Mouse (Mus musculus) ES-E14 (cell line): ENCODE results near the gene Exd2. TPM values are rescaled to one million over a fixed set of nuclear protein-coding genes. Genes with fewer than 3 reads are reported as not detected.

Experiments used
- DNase-seq: peaks from one replicate; pipeline ENCODE4 v3.0.0-alpha.2; 2013; ENCODE audit warnings: low read depth, low spot score
- H3K27ac ChIP-seq: 2 replicates; pipeline ENCODE4 v1.5.1; 2012; ENCODE audit warnings: low read depth, mild to moderate bottlenecking, low read length, moderate library complexity, mixed read lengths; ENCODE audit not compliant: poor library complexity, insufficient read depth, severe bottlenecking
- H3K36me3 ChIP-seq: 2 replicates; pipeline ENCODE4 v1.6.1; 2012; ENCODE audit warnings: mild to moderate bottlenecking, low read length, moderate library complexity, mixed read lengths; ENCODE audit not compliant: control insufficient read depth, poor library complexity, insufficient read depth, severe bottlenecking
- H3K4me1 ChIP-seq, 2 experiments: fragments of 150-350 bp in 1 of 2; sonication (generic) in 1 of 2; 2 replicates each; pipeline ENCODE4 v1.6.1; 2012; ENCODE audit warnings: low read length in 2 of 2, mild to moderate bottlenecking in 1 of 2, mixed read lengths in 1 of 2; ENCODE audit not compliant: control insufficient read depth in 2 of 2, insufficient read depth in 2 of 2, poor library complexity in 1 of 2
- H3K4me3 ChIP-seq, 2 experiments: fragments of 150-350 bp in 1 of 2; sonication (generic) in 1 of 2; 2 replicates each; pipeline ENCODE4 v1.5.1; 2012; ENCODE audit warnings: low read length in 2 of 2, low read depth in 1 of 2, mild to moderate bottlenecking in 1 of 2, mixed read lengths in 1 of 2; ENCODE audit not compliant: insufficient read depth in 1 of 2, poor library complexity in 1 of 2, severe bottlenecking in 1 of 2
- H3K9ac ChIP-seq: 2 replicates; pipeline ENCODE4 v1.6.1; 2012; ENCODE audit warnings: low read depth, mild to moderate bottlenecking, low read length, mixed read lengths; ENCODE audit not compliant: poor library complexity, insufficient read depth, severe bottlenecking
- H3K9me3 ChIP-seq: fragments of 150-350 bp; sonication (generic); 2 replicates; pipeline ENCODE4 v1.6.1; 2012; ENCODE audit warnings: low read depth, mild to moderate bottlenecking, low read length; ENCODE audit not compliant: control insufficient read depth, insufficient read depth
- CHD2 ChIP-seq: IDR thresholded peaks from 2 replicates; pipeline ENCODE4 v1.6.1; 2014; ENCODE audit warnings: mild to moderate bottlenecking, low read depth, low read length, inconsistent platforms
- HCFC1 ChIP-seq: IDR thresholded peaks from 2 replicates; pipeline ENCODE4 v1.6.1; 2012; ENCODE audit warnings: low read length, inconsistent platforms, borderline replicate concordance; ENCODE audit not compliant: insufficient read depth
- MAFK ChIP-seq: IDR thresholded peaks from 2 replicates; pipeline ENCODE4 v1.6.1; 2014; ENCODE audit warnings: mild to moderate bottlenecking, low read depth, low read length, inconsistent platforms; ENCODE audit not compliant: insufficient read depth
- ZC3H11A ChIP-seq: IDR thresholded peaks from 2 replicates; pipeline ENCODE4 v1.6.1; 2012; ENCODE audit warnings: low read depth, mild to moderate bottlenecking, inconsistent platforms, low read length, borderline replicate concordance
- ZNF384 ChIP-seq: IDR thresholded peaks from 2 replicates; pipeline ENCODE4 v1.6.1; 2012; ENCODE audit warnings: low read depth, low read length, inconsistent platforms
- in situ Hi-C, 2 experiments: fragments of 600-800 bp; cut with MboI; formaldehyde crosslinking; loops; one replicate each; pipeline ENCODE4 v1.15.1; 2025; ENCODE audit warnings: low sequenced_read_pairs in 2 of 2, inconsistent platforms in 1 of 2; ENCODE audit not compliant: unreplicated experiment in 2 of 2
- total RNA-seq: library from RNA; depleted of rRNA; stranded (reverse); fragments of 300-350 nt; gene quantifications from 2 replicates; pipeline ENCODE4 v1.2.3, GENCODE M21; 2012

The Exd2 gene
- total RNA-seq, 1 experiment: 34.8 TPM

DNA sequence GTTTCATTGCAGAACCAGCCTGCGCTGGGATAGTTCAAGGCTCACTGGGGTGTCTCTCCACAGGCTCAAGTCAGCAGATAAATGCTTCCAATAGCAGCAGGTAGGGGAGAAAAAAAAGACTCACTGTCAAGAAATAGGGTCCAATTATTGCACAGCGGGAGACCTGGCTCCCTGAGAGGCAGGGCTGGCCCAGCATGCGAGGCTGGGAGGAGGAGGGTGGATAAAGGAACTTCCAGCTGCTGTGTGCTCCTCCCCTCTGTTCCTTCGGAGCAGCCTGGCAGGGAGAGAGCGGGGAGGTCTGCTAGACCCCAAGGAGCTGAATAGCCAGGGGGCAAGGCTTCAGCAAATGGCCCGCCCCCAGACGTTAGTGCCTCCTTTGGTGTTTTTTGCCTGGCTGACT lies 62.6 kb downstream of the Exd2 start:
- DNase-seq: peak; percentile 80
- no peak for TF ChIP-seq CHD2
- TF ChIP-seq ZNF384: peak; percentile 62; the same call in 1 of the 2 replicates
- no peak for TF ChIP-seq MAFK
- no peak for TF ChIP-seq HCFC1
- no peaks in the 10 kb centered on the region for H3K9me3 ChIP-seq
- no peaks in the 10 kb centered on the region for H3K36me3 ChIP-seq
- in situ Hi-C loops: no loop called here
- peaks cover 3 to 9% of the 10 kb centered on the region in 2 experiments; a peak in 2 of 4 replicates for H3K4me1 ChIP-seq
- H3K27ac ChIP-seq: no peak overlapping the region
- H3K4me3 ChIP-seq: no peak overlapping the region
- no peak overlapping the region for H3K9ac ChIP-seq

GRCm38 (mm10) chr12:80526511-80526910 lies 63.6 kb downstream of the Exd2 start:
- Histone ChIP-seq H3K36me3 (no peaks in the 10 kb centered on the region), H3K4me3 (no peak overlapping the region), H3K9ac (no peak overlapping the region), H3K27ac (no peak overlapping the region), H3K4me1 (peaks cover 3 to 9% of the 10 kb centered on the region in 2 experiments; a peak in 2 of 4 replicates), H3K9me3 (no peaks in the 10 kb centered on the region)
- no peak for TF ChIP-seq MAFK
- TF ChIP-seq HCFC1: no peak
- TF ChIP-seq ZC3H11A: no peak
- no peak for TF ChIP-seq CHD2
- TF ChIP-seq ZNF384: no peak
- no peak for DNase-seq
- in situ Hi-C loops: no loop called here

- Histone ChIP-seq H3K4me1 (peaks cover 3 to 9% of the 10 kb centered on the region in 2 experiments; a peak in 2 of 4 replicates), H3K9me3 (no peaks in the 10 kb centered on the region), H3K9ac (no peak overlapping the region), H3K36me3 (no peaks in the 10 kb centered on the region), H3K27ac (no peak overlapping the region), H3K4me3 (no peak overlapping the region)
- DNase-seq: no peak
- in situ Hi-C loops: no loop called here
- no peak for TF ChIP-seq ZNF384
- TF ChIP-seq MAFK: no peak
- TF ChIP-seq HCFC1: no peak
- TF ChIP-seq CHD2: no peak
- no peak for TF ChIP-seq ZC3H11A
Observed at GRCm38 (mm10) chr12:80527727-80528389, 65.0 kb downstream of the Exd2 start.

DNA sequence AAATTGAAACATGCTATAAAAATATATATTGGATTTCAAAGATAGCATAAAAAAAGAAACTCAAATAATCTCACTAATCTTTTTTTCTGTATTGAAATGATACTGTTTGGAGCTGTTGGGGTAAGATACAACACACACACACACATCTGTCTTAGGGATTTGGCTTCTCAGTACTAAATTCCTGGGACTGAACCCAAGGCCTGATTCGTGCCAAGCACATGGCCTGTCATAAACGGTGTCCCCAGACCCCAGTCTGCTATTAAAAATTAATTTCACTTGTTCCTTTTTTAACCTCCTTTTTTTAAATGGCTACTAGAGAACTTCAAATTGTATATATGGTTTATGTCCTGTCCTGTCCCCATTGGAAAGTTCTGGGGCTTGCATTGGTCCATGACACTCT lies 67.2 kb downstream of the Exd2 start:
- H3K9ac ChIP-seq: no peak overlapping the region
- peaks cover 0 to 8% of the 10 kb centered on the region in 2 experiments; a peak in 1 of 4 replicates for H3K4me1 ChIP-seq
- H3K27ac ChIP-seq: no peak overlapping the region
- H3K4me3 ChIP-seq: no peak overlapping the region
- no peaks in the 10 kb centered on the region for H3K9me3 ChIP-seq
- no peak for DNase-seq
- TF ChIP-seq MAFK (no peak), CHD2 (no peak), ZNF384 (no peak), HCFC1 (no peak), ZC3H11A (no peak)
- in situ Hi-C loops: no loop called here
- H3K36me3 ChIP-seq: no peaks in the 10 kb centered on the region

DNA sequence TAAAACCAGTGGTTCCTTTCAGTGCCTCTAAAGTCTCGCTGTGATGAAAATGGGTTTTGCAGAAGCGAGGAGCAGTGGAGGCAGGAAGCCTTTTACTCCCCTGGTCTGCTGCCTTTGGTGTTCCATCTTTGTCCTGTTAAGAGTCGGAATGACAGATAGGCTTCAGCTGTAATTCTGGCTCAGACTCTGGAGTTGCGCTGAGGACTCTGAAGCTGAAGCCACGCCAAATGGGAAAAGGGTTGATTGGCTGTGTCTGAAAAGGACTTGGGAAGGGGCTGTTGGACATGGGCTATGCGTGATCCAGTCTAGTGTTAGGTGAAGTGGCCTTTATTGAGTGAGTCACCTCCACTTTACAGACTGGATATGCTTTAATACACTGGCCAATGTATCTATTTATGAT lies 67.7 kb downstream of the Exd2 start:
- TF ChIP-seq MAFK: no peak
- no peak for TF ChIP-seq HCFC1
- TF ChIP-seq ZNF384: no peak
- no peak for TF ChIP-seq CHD2
- no peak for TF ChIP-seq ZC3H11A
- DNase-seq: no peak
- H3K36me3 ChIP-seq: no peaks in the 10 kb centered on the region
- H3K9me3 ChIP-seq: no peaks in the 10 kb centered on the region
- H3K4me1 ChIP-seq: peaks cover 0 to 5% of the 10 kb centered on the region in 2 experiments; a peak in 1 of 4 replicates
- in situ Hi-C loops: no loop called here
- H3K9ac ChIP-seq: no peak overlapping the region
- H3K27ac ChIP-seq: no peak overlapping the region
- no peak overlapping the region for H3K4me3 ChIP-seq
